Mouse (Mus musculus): Measurements from ENCODE around the gene Kif26b. TPM values are rescaled to one million over a fixed set of nuclear protein-coding genes. Genes with fewer than 3 reads are reported as not detected.
A peak's percentile ranks its signal among the peaks of the same experiment; 100 is the strongest.

Kif26b gene
- total RNA-seq, 2 experiments from 2014 or later, result 2.4 to 3.2 TPM

- no peak for DNase-seq (ENCODE audit: low spot score)
Measured at GRCm38 (mm10) chr1:178894081-178894401, 365.1 kb downstream of the Kif26b start.

- DNase-seq (ENCODE audit: low spot score), result no peak
Measured at GRCm38 (mm10) chr1:178895674-178896073, 366.7 kb downstream of the Kif26b start.

GRCm38 (mm10) chr1:178910951-178911350 is 382.0 kb downstream of the Kif26b start:
- no peak for DNase-seq (ENCODE audit: low spot score)

- DNase-seq (ENCODE audit: low spot score), result no peak
Measured at GRCm38 (mm10) chr1:178912936-178913716, 384.2 kb downstream of the Kif26b start.

- no peak for DNase-seq (ENCODE audit: low spot score)
Measured at GRCm38 (mm10) chr1:178915056-178915455, 386.1 kb downstream of the Kif26b start.

GRCm38 (mm10) chr1:178917194-178917902 is 388.4 kb downstream of the Kif26b start:
- no peak for DNase-seq (ENCODE audit: low spot score)

- no peak for DNase-seq (ENCODE audit: low spot score)
Measured at GRCm38 (mm10) chr1:178924492-178925183, 395.7 kb downstream of the Kif26b start.

- DNase-seq (ENCODE audit: low spot score), result no peak
Measured at GRCm38 (mm10) chr1:178929531-178929930, 400.6 kb downstream of the Kif26b start.

- DNase-seq (ENCODE audit: low spot score), result peak; percentile 33
Measured at GRCm38 (mm10) chr1:178933953-178934637, 405.2 kb downstream of the Kif26b start.

GRCm38 (mm10) chr1:178936457-178936856 is 407.5 kb downstream of the Kif26b start:
- peak; percentile 15 for DNase-seq (ENCODE audit: low spot score)

GRCm38 (mm10) chr1:178936976-178937375 is 408.1 kb downstream of the Kif26b start:
- DNase-seq (ENCODE audit: low spot score), result no peak

GRCm38 (mm10) chr1:178940353-178940752 is 411.4 kb downstream of the Kif26b start:
- no peak for DNase-seq (ENCODE audit: low spot score)

- no peak for DNase-seq (ENCODE audit: low spot score)
Measured at GRCm38 (mm10) chr1:178942251-178942963, 413.5 kb downstream of the Kif26b start.

- no peak for DNase-seq (ENCODE audit: low spot score)
Measured at GRCm38 (mm10) chr1:178952910-178953309, 424.0 kb downstream of the Kif26b start.

GRCm38 (mm10) chr1:178958641-178959040 is 429.7 kb downstream of the Kif26b start:
- no peak for DNase-seq (ENCODE audit: low spot score)

GRCm38 (mm10) chr1:178960015-178960559 is 431.2 kb downstream of the Kif26b start:
- peak; percentile 47 for DNase-seq (ENCODE audit: low spot score)

GRCm38 (mm10) chr1:178961661-178962060 is 432.7 kb downstream of the Kif26b start:
- DNase-seq (ENCODE audit: low spot score), result no peak

- DNase-seq (ENCODE audit: low spot score), result no peak
Measured at GRCm38 (mm10) chr1:178972055-178972454, 443.1 kb downstream of the Kif26b start.

- no peak for DNase-seq (ENCODE audit: low spot score)
Measured at GRCm38 (mm10) chr1:178978617-178979245, 449.8 kb downstream of the Kif26b start.

- no peak for DNase-seq (ENCODE audit: low spot score)
Measured at GRCm38 (mm10) chr1:178980185-178980584, 451.3 kb downstream of the Kif26b start.
